Mouse (Mus musculus) thymus, adult 2 months (tissue): ENCODE data around the gene Timm8a2. TPM values are rescaled to one million over a fixed set of nuclear protein-coding genes. Genes with fewer than 3 reads are reported as not detected.

Experiments
- DNase-seq: peaks from one replicate; pipeline ENCODE4 v3.0.0; 2021
- H3K27ac ChIP-seq: fragments of 200-500 bp; 2 replicates; pipeline ENCODE4 v1.5.1; 2012; ENCODE audit warnings: low read length, control low read depth; ENCODE audit not compliant: control insufficient read depth, insufficient read depth
- H3K27me3 ChIP-seq: fragments of 200-500 bp; 2 replicates; pipeline ENCODE4 v1.6.1; 2012; ENCODE audit warnings: mild to moderate bottlenecking, low read length, moderate library complexity, mixed read lengths; ENCODE audit not compliant: control insufficient read depth, insufficient read depth
- H3K36me3 ChIP-seq: fragments of 200-500 bp; 2 replicates; pipeline ENCODE4 v1.6.1; 2012; ENCODE audit warnings: mild to moderate bottlenecking, low read length, moderate library complexity; ENCODE audit not compliant: control insufficient read depth, insufficient read depth
- H3K4me1 ChIP-seq: fragments of 200-500 bp; replicated peaks from 2 replicates; pipeline ENCODE4 v1.6.1; 2012; ENCODE audit warnings: low read length; ENCODE audit not compliant: control insufficient read depth, insufficient read depth
- H3K4me3 ChIP-seq: fragments of 200-500 bp; 2 replicates; pipeline ENCODE4 v1.5.1; 2012; ENCODE audit warnings: mild to moderate bottlenecking, low read length, control low read depth, moderate library complexity; ENCODE audit not compliant: control insufficient read depth, insufficient read depth
- CTCF ChIP-seq: fragments of 200-500 bp; IDR thresholded peaks from 2 replicates; pipeline ENCODE4 v1.5.1; 2012; ENCODE audit warnings: mild to moderate bottlenecking, control low read depth, low read length, moderate library complexity, borderline replicate concordance; ENCODE audit not compliant: control insufficient read depth, poor library complexity, insufficient read depth; ENCODE audit errors: extremely low read depth
- POLR2A ChIP-seq: fragments of 200-500 bp; IDR thresholded peaks from 2 replicates; pipeline ENCODE4 v1.6.1; 2012; ENCODE audit warnings: mild to moderate bottlenecking, low read length, control low read depth, moderate library complexity; ENCODE audit not compliant: control insufficient read depth, poor library complexity, insufficient read depth; ENCODE audit errors: extremely low read depth
- WGBS: fragments of 180-500 bp; shearing (Covaris S2); methylation state at CpG from one replicate; pipeline ENCODE4 v1.1.7; 2018; 5-methylcytosine and 5-hydroxymethylcytosine counted together
- polyA plus RNA-seq: library from polyadenylated mRNA; depleted of rRNA; stranded (reverse); fragments of >200 nt; gene quantifications from 2 replicates; pipeline ENCODE4 v1.2.3, GENCODE M21; 2012

The Timm8a2 gene
- polyA plus RNA-seq, 1 experiment, result 0.38 TPM

GRCm38 (mm10) chr14:121990897-121991296 lies 43.6 kb upstream of the Timm8a2 start:
- WGBS, result 93% methylated on average over 6 of the region's 6 CpGs
- Histone ChIP-seq H3K27ac (peak overlapping the region; percentile 7; the same call in 1 of the 2 replicates), H3K4me1 (peaks cover 48% of the 10 kb centered on the region), H3K27me3 (no peaks in the 10 kb centered on the region), H3K36me3 (0 out of 2 replicates have a peak, but pooled peaks cover 3% of the 10 kb centered on the region), H3K4me3 (no peak overlapping the region)
- no peak for DNase-seq
- TF ChIP-seq CTCF (no peak), POLR2A (no peak)

DNA sequence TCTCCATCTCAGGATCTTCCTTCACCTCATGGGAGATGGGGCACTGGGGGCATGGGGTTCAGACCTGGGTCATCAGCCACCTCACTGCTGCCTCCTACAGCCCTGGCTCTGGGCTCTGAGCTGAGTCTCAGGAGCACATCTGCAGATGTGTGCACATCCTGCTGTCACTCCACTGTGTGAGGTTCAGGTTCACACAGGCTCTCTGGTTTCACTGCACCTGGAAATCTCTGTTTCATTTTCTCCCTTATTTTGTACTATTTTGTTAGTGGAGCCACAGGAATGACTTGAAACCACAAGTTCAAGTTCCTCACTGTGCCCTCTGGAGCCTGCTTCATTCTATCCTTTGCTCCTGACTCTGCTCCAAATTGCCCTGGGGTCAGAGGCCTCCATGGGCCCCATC lies 42.6 kb upstream of the Timm8a2 start:
- peak; percentile 29 for DNase-seq
- Histone ChIP-seq H3K27me3 (no peaks in the 10 kb centered on the region), H3K4me1 (peaks cover 44% of the 10 kb centered on the region), H3K4me3 (no peak overlapping the region), H3K36me3 (0 out of 2 replicates have a peak, but pooled peaks cover 3% of the 10 kb centered on the region), H3K27ac (peak overlapping the region; percentile 79)
- no peak for TF ChIP-seq POLR2A
- TF ChIP-seq CTCF, result no peak

DNA sequence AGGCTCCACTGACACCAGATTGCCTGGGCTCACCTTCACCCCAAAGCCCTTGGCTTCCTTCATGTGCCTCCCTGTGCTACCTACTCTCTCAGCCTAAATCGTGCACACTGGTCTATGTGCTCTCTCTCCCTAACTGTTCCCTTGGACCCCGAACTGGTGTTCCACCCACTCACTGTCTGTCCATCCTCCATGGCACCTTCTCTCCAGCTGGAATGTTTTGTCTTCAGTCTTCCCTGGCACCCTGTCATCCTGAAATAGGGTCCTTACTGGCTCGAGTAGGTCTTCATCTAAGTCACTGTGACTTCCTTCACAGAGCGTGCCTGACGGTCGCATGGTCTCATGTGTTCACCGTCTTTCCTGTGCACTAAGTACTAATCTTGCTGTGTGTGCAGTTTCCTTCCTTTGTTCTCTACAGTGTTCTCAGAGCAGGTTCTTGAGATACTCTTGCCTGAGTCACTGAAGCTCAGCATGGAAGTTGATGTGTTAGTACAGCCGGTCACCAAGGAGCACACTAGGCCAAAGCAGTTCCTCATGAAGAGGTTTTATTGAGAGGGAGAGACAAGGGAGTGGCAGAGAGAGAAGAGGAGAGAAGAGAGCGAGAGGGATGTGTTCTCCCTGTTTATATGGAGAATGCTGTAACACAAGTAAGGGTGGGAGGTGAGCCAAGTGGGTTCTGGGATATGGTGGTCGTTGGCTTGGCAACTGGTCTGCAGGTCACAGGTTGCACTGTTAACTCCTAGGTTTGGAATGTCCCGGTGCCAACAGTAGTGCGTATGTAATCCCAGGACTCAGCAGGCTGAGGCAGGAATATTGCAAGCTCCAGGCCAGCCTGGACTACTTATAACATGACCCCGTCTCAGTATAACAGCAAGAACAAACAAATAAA lies 41.8 kb upstream of the Timm8a2 start:
- no peaks in the 10 kb centered on the region for H3K27me3 ChIP-seq
- TF ChIP-seq POLR2A (no peak), CTCF (no peak)
- H3K36me3 ChIP-seq, result 0 out of 2 replicates have a peak, but pooled peaks cover 3% of the 10 kb centered on the region
- H3K4me3 ChIP-seq, result no peak overlapping the region
- H3K27ac ChIP-seq, result peak overlapping the region; percentile 79
- DNase-seq, result peak; percentile 30
- WGBS, result 55% methylated on average over 13 of the region's 13 CpGs
- peaks cover 44% of the 10 kb centered on the region for H3K4me1 ChIP-seq

DNA sequence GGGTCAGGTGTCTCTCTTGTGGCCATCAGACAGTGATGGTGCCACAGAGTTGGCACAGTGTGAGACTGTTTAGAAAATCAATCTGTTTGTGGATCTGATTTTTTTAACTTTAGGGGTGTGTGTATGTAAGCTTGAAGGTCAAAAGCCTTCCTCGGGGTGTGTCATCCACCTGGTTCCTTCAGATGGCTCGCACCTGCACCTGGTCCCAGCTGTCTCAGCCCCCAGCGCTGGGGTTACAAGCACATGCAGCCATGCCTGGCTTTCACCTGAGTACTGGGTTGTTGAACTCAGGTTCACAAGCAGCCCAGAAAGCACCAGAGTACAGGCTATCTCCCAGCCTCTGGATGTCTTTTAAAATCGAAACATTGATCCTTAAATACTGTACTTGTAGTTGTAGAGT lies 40.9 kb upstream of the Timm8a2 start:
- WGBS, result 58% methylated on average over 4 of the region's 4 CpGs
- no peak for DNase-seq
- TF ChIP-seq POLR2A, result no peak
- no peak for TF ChIP-seq CTCF
- no peak overlapping the region for H3K4me3 ChIP-seq
- H3K36me3 ChIP-seq, result 0 out of 2 replicates have a peak, but pooled peaks cover 3% of the 10 kb centered on the region
- H3K4me1 ChIP-seq, result peaks cover 47% of the 10 kb centered on the region
- H3K27me3 ChIP-seq, result no peaks in the 10 kb centered on the region
- no peak overlapping the region for H3K27ac ChIP-seq

DNA sequence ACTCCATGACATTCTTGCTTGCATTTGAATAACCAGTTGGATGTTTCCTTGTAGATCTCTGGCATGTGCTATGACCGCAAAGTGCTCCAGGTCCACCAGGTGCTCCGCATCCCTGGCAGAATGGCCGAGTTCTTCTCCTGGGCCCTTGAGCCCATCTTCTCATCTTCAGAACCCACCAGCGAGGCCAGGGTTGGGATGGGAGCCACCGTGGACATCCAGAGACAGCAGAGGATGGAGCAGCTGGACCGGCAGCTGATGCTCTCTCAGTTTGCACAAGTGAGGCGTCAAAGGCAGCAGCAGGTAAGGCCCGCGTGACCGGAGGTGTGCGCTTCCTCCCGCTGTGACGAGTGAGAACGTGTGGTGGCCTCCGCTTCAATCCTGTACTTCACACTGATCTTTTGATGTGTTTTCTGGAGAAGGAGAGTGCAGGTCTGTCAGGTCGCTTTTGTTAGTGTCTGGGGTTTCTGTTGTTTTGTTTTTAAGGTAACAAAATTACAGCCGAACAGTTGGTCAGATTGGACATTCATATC lies 40.2 kb upstream of the Timm8a2 start:
- TF ChIP-seq CTCF (no peak), POLR2A (no peak)
- Histone ChIP-seq H3K36me3 (0 out of 2 replicates have a peak, but pooled peaks cover 3% of the 10 kb centered on the region), H3K27me3 (no peaks in the 10 kb centered on the region), H3K4me3 (no peak overlapping the region), H3K4me1 (peaks cover 46% of the 10 kb centered on the region), H3K27ac (no peak overlapping the region)
- DNase-seq, result no peak
- 79% methylated on average over 17 of the region's 17 CpGs for WGBS

- WGBS, result 89% methylated on average over 7 of the region's 7 CpGs
- Histone ChIP-seq H3K4me1 (peaks cover 47% of the 10 kb centered on the region), H3K36me3 (0 out of 2 replicates have a peak, but pooled peaks cover 3% of the 10 kb centered on the region), H3K27ac (no peak overlapping the region; the same call in 1 of the 2 replicates), H3K27me3 (no peaks in the 10 kb centered on the region), H3K4me3 (no peak overlapping the region)
- no peak for DNase-seq
- TF ChIP-seq POLR2A, result no peak
Measured at GRCm38 (mm10) chr14:121994846-121995556, 39.5 kb upstream of the Timm8a2 start.
